In the genomic region with DNA sequence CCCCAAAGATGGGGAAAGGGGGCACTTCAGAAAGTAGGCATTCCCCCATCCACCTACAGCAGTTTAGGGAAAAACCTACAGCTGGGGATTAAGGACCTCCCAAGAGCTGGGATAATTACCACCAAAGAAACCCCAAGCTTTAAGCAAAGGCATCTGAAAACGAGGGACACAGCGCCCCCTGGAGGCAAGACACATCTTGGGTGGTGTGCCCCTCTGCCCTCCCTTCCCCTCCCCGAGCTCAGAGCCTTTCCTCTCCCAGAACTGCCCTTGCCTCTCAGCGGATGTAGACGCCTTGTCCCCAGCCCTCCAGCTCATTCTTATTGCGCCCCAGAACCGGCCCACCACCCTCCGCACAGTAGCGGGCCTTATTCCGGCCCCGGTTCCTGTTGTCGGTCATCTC, we compare ENCODE assay signal across 8 mouse cellular contexts. TPM values are rescaled to one million over a fixed set of nuclear protein-coding genes. Genes with fewer than 3 reads are reported as not detected.
DNase-seq lines count a peak whose midpoint lies in the region; ATAC-seq and TF ChIP-seq lines count a peak whose summit lies in the region.

No protein-coding gene starts in this region.

- no peaks in the 10 kb centered on the region for H3K9me3 ChIP-seq in ES-Bruce4 (replicated peaks; ENCODE audit: control insufficient read depth, insufficient read depth, low read length, poor library complexity, severe bottlenecking)
- no peaks in the 10 kb centered on the region for H3K9me3 ChIP-seq in heart, embryonic 11.5 days (replicated peaks; ENCODE audit: control insufficient read depth, low read length)

- TF ChIP-seq POLR2A in ES-Bruce4 (IDR thresholded peaks at IDR 0.05; ENCODE audit: insufficient read depth, low read length): no peak
- TF ChIP-seq POLR2A in spleen, adult 2 months (IDR thresholded peaks at IDR 0.05; ENCODE audit: low read depth, low read length): no peak

- TF ChIP-seq EP300 in ES-Bruce4 (IDR thresholded peaks at IDR 0.05; ENCODE audit: insufficient read depth, low read depth, low read length): no peak

- H3K4me1 ChIP-seq in ES-Bruce4 (ENCODE audit: control insufficient read depth, insufficient read depth, low read length): peaks cover 3% of the 10 kb centered on the region
- peaks cover 12% of the 10 kb centered on the region for H3K4me1 ChIP-seq in heart, embryonic 11.5 days (ENCODE audit: control insufficient read depth, insufficient read depth, low read length)
- H3K4me1 ChIP-seq in spleen, adult 2 months (ENCODE audit: control insufficient read depth, insufficient read depth, insufficient read length): peaks cover 42% of the 10 kb centered on the region

- H3K9ac ChIP-seq in ES-Bruce4 (ENCODE audit: low read depth, poor library complexity, severe bottlenecking): peak overlapping the region; percentile 50
- no peak overlapping the region for H3K9ac ChIP-seq in heart, embryonic 11.5 days (ENCODE audit: low read depth, low read length)

- peak; percentile 45 for DNase-seq in adipocyte (ENCODE audit: low spot score)
- DNase-seq in embryo, embryonic 10.5 days (ENCODE audit: low spot score): peak; percentile 91
- DNase-seq in kidney, postnatal 25 days: peak; percentile 74 to 88
- DNase-seq in spleen, adult 2 months (ENCODE audit: low read depth in 1 of 2, low spot score in 2 of 2): peak; percentile 75 to 86
- no peak for DNase-seq in frontal cortex, postnatal 25 days (ENCODE audit: low spot score in 2 of 2)

- peak overlapping the region; percentile 61 for H3K4me2 ChIP-seq in heart, embryonic 11.5 days

- no peaks in the 10 kb centered on the region for H3K36me3 ChIP-seq in ES-Bruce4 (ENCODE audit: control insufficient read depth, insufficient read depth, low read length, poor library complexity, severe bottlenecking)
- H3K36me3 ChIP-seq in heart, embryonic 11.5 days (ENCODE audit: control insufficient read depth, insufficient read depth, low read length): peaks cover 4% of the 10 kb centered on the region; the same call in 1 of the 2 replicates
- no peaks in the 10 kb centered on the region for H3K36me3 ChIP-seq in spleen, adult 2 months (ENCODE audit: control insufficient read depth, insufficient read depth, low read length)

- no peak for ATAC-seq in heart, embryonic 11.5 days (replicated peaks; ENCODE audit: insufficient number of reproducible peaks, low FRiP score, low TSS enrichment)
- ATAC-seq in megakaryocyte, adult 5-6 weeks (ENCODE audit: poor library complexity, severe bottlenecking): peak; percentile 48

- H3K27ac ChIP-seq in ES-Bruce4 (ENCODE audit: insufficient read depth, low read length): no peak overlapping the region
- H3K27ac ChIP-seq in heart, embryonic 11.5 days (ENCODE audit: low read depth, low read length): no peak overlapping the region
- peak overlapping the region; percentile 33; the same call in 1 of the 2 replicates for H3K27ac ChIP-seq in spleen, adult 2 months (ENCODE audit: insufficient read depth, low read length)

- WGBS in heart, embryonic 11.5 days (ENCODE audit: insufficient replicate concordance): 5% methylated on average over 12 of the region's 12 CpGs
- 44% methylated on average over 12 of the region's 12 CpGs for WGBS in spleen, adult 2 months

- H3K27me3 ChIP-seq in ES-Bruce4 (ENCODE audit: control insufficient read depth, insufficient read depth, low read length, poor library complexity, severe bottlenecking): no peaks in the 10 kb centered on the region
- H3K27me3 ChIP-seq in heart, embryonic 11.5 days (ENCODE audit: control insufficient read depth, insufficient read depth, low read length): peaks cover 45% of the 10 kb centered on the region
- H3K27me3 ChIP-seq in spleen, adult 2 months (ENCODE audit: control insufficient read depth, insufficient read depth, low read length): no peaks in the 10 kb centered on the region

- peak overlapping the region; percentile 26 for H3K4me3 ChIP-seq in ES-Bruce4 (ENCODE audit: low read depth, low read length)
- H3K4me3 ChIP-seq in heart, embryonic 11.5 days (ENCODE audit: low read depth, low read length): peak overlapping the region; percentile 30
- H3K4me3 ChIP-seq in spleen, adult 2 months (ENCODE audit: extremely low read depth, insufficient read depth, insufficient read length): peak overlapping the region; percentile 13; the same call in 1 of the 2 replicates

- peak; percentile 90 for TF ChIP-seq CTCF in ES-Bruce4 (IDR thresholded peaks at IDR 0.05; ENCODE audit: low read depth, low read length)
- peak; percentile 95 for TF ChIP-seq CTCF in spleen, adult 2 months (IDR thresholded peaks at IDR 0.05; ENCODE audit: extremely low read depth, insufficient read depth, insufficient read length, insufficient replicate concordance)

RNA-seq across cellular contexts. Expression of a gene that starts 6.6 kb away (rescaled TPM):
- polyA plus RNA-seq in ES-Bruce4 (2011; ENCODE audit: insufficient read depth, insufficient read length, low read depth, missing spikeins): 2.8 and 3.6 TPM in 2 replicates
- polyA plus RNA-seq in heart, embryonic 11.5 days (2014; fragmentation: Nextera tagmentation; extraction: Ambion mirVana): 7.2 and 8.0 TPM in 2 replicates
- 42.9 and 56.3 TPM in 2 replicates for total RNA-seq in megakaryocyte, adult 5-6 weeks (2015)
- total RNA-seq in megakaryocyte, adult 5-6 weeks (2017): 51.2 TPM in 2 replicates
- polyA plus RNA-seq in spleen, adult 2 months (2012; rRNA removed): 24.6 and 28.9 TPM in 2 replicates

RNA-seq across cellular contexts. Expression of a gene that starts 16.4 kb away (rescaled TPM):
- polyA plus RNA-seq in ES-Bruce4 (2011; ENCODE audit: insufficient read depth, insufficient read length, low read depth, missing spikeins): 3.0 and 3.3 TPM in 2 replicates
- 0.14 TPM in 1 of 2 replicates, not detected in the other for polyA plus RNA-seq in heart, embryonic 11.5 days (2014; fragmentation: Nextera tagmentation; extraction: Ambion mirVana)
- 13.7 and 15.9 TPM in 2 replicates for total RNA-seq in megakaryocyte, adult 5-6 weeks (2015)
- 6.3 and 6.7 TPM in 2 replicates for total RNA-seq in megakaryocyte, adult 5-6 weeks (2017)
- polyA plus RNA-seq in spleen, adult 2 months (2012; rRNA removed): 9.0 and 9.7 TPM in 2 replicates

RNA-seq across cellular contexts. Expression of a gene that starts 20.2 kb away (rescaled TPM):
- 5.2 and 6.3 TPM in 2 replicates for polyA plus RNA-seq in ES-Bruce4 (2011; ENCODE audit: insufficient read depth, insufficient read length, low read depth, missing spikeins)
- polyA plus RNA-seq in heart, embryonic 11.5 days (2014; fragmentation: Nextera tagmentation; extraction: Ambion mirVana): 5.0 and 6.1 TPM in 2 replicates
- 1.2 and 1.4 TPM in 2 replicates for total RNA-seq in megakaryocyte, adult 5-6 weeks (2015)
- 0.62 and 0.65 TPM in 2 replicates for total RNA-seq in megakaryocyte, adult 5-6 weeks (2017)
- 8.5 and 8.9 TPM in 2 replicates for polyA plus RNA-seq in spleen, adult 2 months (2012; rRNA removed)

RNA-seq across cellular contexts. Expression of a gene that starts 23.9 kb away (rescaled TPM):
- 2,020 and 2,244 TPM in 2 replicates for polyA plus RNA-seq in ES-Bruce4 (2011; ENCODE audit: insufficient read depth, insufficient read length, low read depth, missing spikeins)
- polyA plus RNA-seq in heart, embryonic 11.5 days (2014; fragmentation: Nextera tagmentation; extraction: Ambion mirVana): 855 and 888 TPM in 2 replicates
- 2,687 and 2,729 TPM in 2 replicates for total RNA-seq in megakaryocyte, adult 5-6 weeks (2015)
- 1,233 and 1,246 TPM in 2 replicates for total RNA-seq in megakaryocyte, adult 5-6 weeks (2017)
- polyA plus RNA-seq in spleen, adult 2 months (2012; rRNA removed): 555 and 724 TPM in 2 replicates

RNA-seq across cellular contexts. Expression of a gene that starts 50.6 kb away (rescaled TPM):
- 5.6 and 9.6 TPM in 2 replicates for polyA plus RNA-seq in ES-Bruce4 (2011; ENCODE audit: insufficient read depth, insufficient read length, low read depth, missing spikeins)
- 0.26 and 0.27 TPM in 2 replicates for polyA plus RNA-seq in heart, embryonic 11.5 days (2014; fragmentation: Nextera tagmentation; extraction: Ambion mirVana)
- 0.09 TPM in 1 of 2 replicates, not detected in the other for total RNA-seq in megakaryocyte, adult 5-6 weeks (2015)
- total RNA-seq in megakaryocyte, adult 5-6 weeks (2017): 0.04 and 0.08 TPM in 2 replicates
- 6.3 and 6.6 TPM in 2 replicates for polyA plus RNA-seq in spleen, adult 2 months (2012; rRNA removed)

Comparison
In these comparisons a context has a peak if more than half of its experiments do, and no peak if none do; other contexts are left out.
1. DNase-seq: peak in adipocyte (single experiment), embryo, embryonic 10.5 days (single experiment), kidney, postnatal 25 days (2 of 2) and spleen, adult 2 months (2 of 2); none in frontal cortex, postnatal 25 days (0 of 2).
2. Peak in every context shown above with its lines, with median percentiles within 50 percentile points of each other: H3K4me3 ChIP-seq.